Mouse (Mus musculus): ENCODE results near the gene Myo1g.

GRCm38 (mm10) chr11:6487496-6487895 is 33.3 kb downstream of the Myo1g start:
- no peak for TF ChIP-seq POLR2A (IDR thresholded peaks at IDR 0.05; ENCODE audit: borderline replicate concordance, insufficient read depth, low read length)
- no peak for TF ChIP-seq CTCF (IDR thresholded peaks at IDR 0.05; ENCODE audit: borderline replicate concordance, insufficient read depth, low read depth, low read length)

Measured in cerebellum, adult 2 months (tissue).